Mouse (Mus musculus) urinary bladder, postnatal 36 days (tissue): ENCODE results near the gene Pias1.
"Not testable (repeated sequence)": the region's sequence is repeated elsewhere in the genome, so short reads cannot be mapped to it uniquely, and the experiment has no call there.

Experiments
- DNase-seq, 2 experiments: peaks; one replicate each; pipeline ENCODE4 v3.0.0; 2022; ENCODE audit warnings: low spot score in 2 of 2, mixed read lengths in 1 of 2

The Pias1 gene

GRCm38 (mm10) chr9:62944063-62944462 lies 43.7 kb downstream of the Pias1 start:
- no peak for DNase-seq

GRCm38 (mm10) chr9:62940966-62941365 lies 46.8 kb downstream of the Pias1 start:
- DNase-seq, result no peak

GRCm38 (mm10) chr9:62935854-62936253 lies 51.9 kb downstream of the Pias1 start:
- DNase-seq, result no peak

- no peak for DNase-seq
Measured at GRCm38 (mm10) chr9:62934700-62935400, 52.9 kb downstream of the Pias1 start.

- DNase-seq, result no peak
Measured at GRCm38 (mm10) chr9:62932575-62933339, 55.0 kb downstream of the Pias1 start.

- DNase-seq, result no peak
Measured at GRCm38 (mm10) chr9:62924886-62925610, 62.7 kb downstream of the Pias1 start.

GRCm38 (mm10) chr9:62920877-62921276 lies 66.8 kb downstream of the Pias1 start:
- DNase-seq, result no peak

- DNase-seq, result no peak
Measured at GRCm38 (mm10) chr9:62917059-62917458, 70.7 kb downstream of the Pias1 start.

GRCm38 (mm10) chr9:62913390-62914069 lies 74.2 kb downstream of the Pias1 start:
- DNase-seq, result no peak

GRCm38 (mm10) chr9:62905039-62905438 lies 82.7 kb downstream of the Pias1 start:
- DNase-seq, result no peak

- DNase-seq, result no peak
Measured at GRCm38 (mm10) chr9:62903841-62904240, 83.9 kb downstream of the Pias1 start.

GRCm38 (mm10) chr9:62901736-62902135 lies 86.0 kb downstream of the Pias1 start:
- no peak for DNase-seq

GRCm38 (mm10) chr9:62894486-62894885 lies 93.2 kb downstream of the Pias1 start:
- no peak for DNase-seq

GRCm38 (mm10) chr9:62881871-62882270 lies 105.9 kb downstream of the Pias1 start:
- DNase-seq, result no peak

GRCm38 (mm10) chr9:62877825-62878224 lies 109.9 kb downstream of the Pias1 start:
- DNase-seq, result no peak

- no peak for DNase-seq
Measured at GRCm38 (mm10) chr9:62876966-62877616, 110.6 kb downstream of the Pias1 start.

GRCm38 (mm10) chr9:62870728-62871127 lies 117.0 kb downstream of the Pias1 start:
- no peak for DNase-seq

- DNase-seq, result not testable (repeated sequence)
Measured at GRCm38 (mm10) chr9:62869236-62869635, 118.5 kb downstream of the Pias1 start.

GRCm38 (mm10) chr9:62860866-62861265 lies 126.9 kb downstream of the Pias1 start:
- no peak for DNase-seq

GRCm38 (mm10) chr9:62860102-62860501 lies 127.6 kb downstream of the Pias1 start:
- not testable (repeated sequence) for DNase-seq

- no peak for DNase-seq
Measured at GRCm38 (mm10) chr9:62858266-62859019, 129.3 kb downstream of the Pias1 start.
